Mouse (Mus musculus) erythroblast, embryonic 14.5 days (primary cell): ENCODE results near the gene Kcne3.

Source experiments
- GATA1 ChIP-seq: IDR thresholded peaks from 2 replicates; pipeline ENCODE4 v1.6.1; 2012; ENCODE audit warnings: low read length, inconsistent platforms, mixed read lengths
- TAL1 ChIP-seq: IDR thresholded peaks from 3 replicates; pipeline ENCODE4 v1.6.1; 2012; ENCODE audit warnings: low read length, inconsistent platforms, mixed read lengths

- no peak for TF ChIP-seq GATA1
- no peak for TF ChIP-seq TAL1
Measured at GRCm38 (mm10) chr7:100150086-100150485, 26.2 kb upstream of the Kcne3 start.
